Mouse (Mus musculus) neural tube, embryonic 14.5 days (tissue): ENCODE measurements around the gene Psd4. TPM values are rescaled to one million over a fixed set of nuclear protein-coding genes. Genes with fewer than 3 reads are reported as not detected.

Experiments
- ATAC-seq: fragments of 200-750 bp; cut with Nextera tagmentation; 2 replicates; pipeline ENCODE4 v1.8.0; 2017; ENCODE audit warnings: low read depth, mild to moderate bottlenecking, moderate TSS enrichment, moderate library complexity
- H3K27ac ChIP-seq: fragments of 300-500 bp; sonication (generic); 2 replicates; pipeline ENCODE4 v1.5.1; 2014; ENCODE audit warnings: low read depth, mild to moderate bottlenecking, control low read depth, low read length, moderate library complexity, mixed read lengths
- H3K27me3 ChIP-seq: fragments of 300-500 bp; sonication (generic); 2 replicates; pipeline ENCODE4 v1.6.1; 2014; ENCODE audit warnings: low read length; ENCODE audit not compliant: control insufficient read depth, insufficient read depth
- H3K36me3 ChIP-seq: fragments of 300-500 bp; sonication (generic); 2 replicates; pipeline ENCODE4 v1.6.1; 2014; ENCODE audit warnings: low read length, mixed read lengths; ENCODE audit not compliant: control insufficient read depth, insufficient read depth
- H3K4me1 ChIP-seq: fragments of 300-500 bp; sonication (generic); 2 replicates; pipeline ENCODE4 v1.6.1; 2014; ENCODE audit warnings: low read length; ENCODE audit not compliant: control insufficient read depth, insufficient read depth
- H3K4me2 ChIP-seq: fragments of 300-500 bp; sonication (generic); 2 replicates; pipeline ENCODE4 v1.6.1; 2014; ENCODE audit warnings: mild to moderate bottlenecking, low read depth, low read length, control low read depth
- H3K4me3 ChIP-seq: fragments of 300-500 bp; sonication (generic); 2 replicates; pipeline ENCODE4 v1.5.1; 2014; ENCODE audit warnings: low read depth, low read length, control low read depth, mixed read lengths
- H3K9ac ChIP-seq: fragments of 300-500 bp; sonication (generic); replicated peaks from 2 replicates; pipeline ENCODE4 v1.6.1; 2014; ENCODE audit warnings: low read depth, mild to moderate bottlenecking, control low read depth, low read length, mixed read lengths
- H3K9me3 ChIP-seq: fragments of 300-500 bp; sonication (generic); 2 replicates; pipeline ENCODE4 v1.6.1; 2016; ENCODE audit warnings: low read length; ENCODE audit not compliant: control insufficient read depth
- whole genome bisulfite sequencing: fragments of 180-500 bp; shearing (Covaris S2); extraction: QIAGEN DNeasy Blood & Tissue Kit; methylation state at CpG from one replicate; pipeline ENCODE4 v1.1.7; 2014; 5-methylcytosine and 5-hydroxymethylcytosine counted together
- polyA plus RNA-seq: library from polyadenylated mRNA; unstranded; fragments of >200 nt; fragmentation: Nextera tagmentation; extraction: Ambion mirVana; gene quantifications from 2 replicates; pipeline ENCODE4 v1.2.1, GENCODE M21; 2014

The Psd4 gene
- polyA plus RNA-seq, 1 experiment from 2014 or later: 1.4 TPM

- Histone ChIP-seq H3K4me2 (no peak overlapping the region), H3K27ac (no peak overlapping the region), H3K9me3 (no peaks in the 10 kb centered on the region), H3K4me3 (no peak overlapping the region), H3K36me3 (no peaks in the 10 kb centered on the region), H3K4me1 (no peaks in the 10 kb centered on the region), H3K27me3 (no peaks in the 10 kb centered on the region), H3K9ac (no peak overlapping the region)
- ATAC-seq: no peak
Measured at GRCm38 (mm10) chr2:24384393-24384792, 17.0 kb downstream of the Psd4 start.

- no peak overlapping the region for H3K9ac ChIP-seq
- no peaks in the 10 kb centered on the region for H3K27me3 ChIP-seq
- H3K9me3 ChIP-seq: no peaks in the 10 kb centered on the region
- WGBS: 83% methylated on average over 14 of the region's 14 CpGs
- H3K36me3 ChIP-seq: no peaks in the 10 kb centered on the region
- H3K4me3 ChIP-seq: no peak overlapping the region
- no peaks in the 10 kb centered on the region for H3K4me1 ChIP-seq
- H3K4me2 ChIP-seq: no peak overlapping the region
- ATAC-seq: no peak
- no peak overlapping the region for H3K27ac ChIP-seq
Measured at GRCm38 (mm10) chr2:24385111-24385961, 18.0 kb downstream of the Psd4 start.

DNA sequence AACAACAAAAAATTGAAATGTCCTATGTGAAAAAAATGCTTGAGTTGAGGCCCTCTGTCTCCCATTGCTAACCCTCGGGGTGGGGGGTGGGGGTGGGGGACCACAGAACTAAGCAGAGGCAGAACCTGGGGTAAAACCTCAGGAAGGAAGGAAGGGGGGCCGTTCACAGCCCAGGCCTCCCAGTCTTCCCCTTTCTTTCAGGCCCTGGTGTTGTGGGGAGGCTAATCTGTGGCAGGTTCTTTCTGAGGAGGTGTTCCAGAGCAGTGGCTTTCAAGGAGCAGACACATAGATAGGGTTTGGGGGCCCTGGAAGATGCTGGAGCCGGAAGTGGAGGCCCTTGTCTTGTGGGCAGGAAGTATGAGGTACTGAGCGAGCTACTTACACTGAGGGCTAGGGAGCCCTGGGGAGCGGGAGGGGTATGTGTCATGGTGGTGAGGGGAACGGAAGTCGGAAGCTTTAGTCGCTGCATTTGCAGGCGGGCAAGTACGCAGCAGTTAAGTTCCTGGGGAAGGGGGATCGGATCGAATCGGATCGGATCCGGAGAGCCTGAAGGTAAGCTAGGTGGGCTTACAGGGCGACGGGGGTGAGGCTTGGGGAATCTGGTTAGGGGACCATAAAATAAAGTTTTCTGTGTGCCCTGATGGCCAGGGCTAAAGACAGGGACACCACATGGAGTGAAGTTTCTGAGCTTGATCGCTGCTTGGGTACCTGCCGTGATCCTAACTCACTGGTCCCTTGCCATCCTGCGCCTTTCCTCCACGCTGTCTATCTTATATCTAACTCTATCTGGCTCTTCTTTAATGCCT, 19.0 kb downstream of the Psd4 start:
- Histone ChIP-seq H3K27ac (no peak overlapping the region), H3K4me3 (no peak overlapping the region), H3K4me1 (no peaks in the 10 kb centered on the region), H3K36me3 (no peaks in the 10 kb centered on the region), H3K27me3 (no peaks in the 10 kb centered on the region), H3K9me3 (no peaks in the 10 kb centered on the region), H3K9ac (no peak overlapping the region), H3K4me2 (no peak overlapping the region)
- WGBS: 91% methylated on average over 21 of the region's 21 CpGs
- no peak for ATAC-seq

DNA sequence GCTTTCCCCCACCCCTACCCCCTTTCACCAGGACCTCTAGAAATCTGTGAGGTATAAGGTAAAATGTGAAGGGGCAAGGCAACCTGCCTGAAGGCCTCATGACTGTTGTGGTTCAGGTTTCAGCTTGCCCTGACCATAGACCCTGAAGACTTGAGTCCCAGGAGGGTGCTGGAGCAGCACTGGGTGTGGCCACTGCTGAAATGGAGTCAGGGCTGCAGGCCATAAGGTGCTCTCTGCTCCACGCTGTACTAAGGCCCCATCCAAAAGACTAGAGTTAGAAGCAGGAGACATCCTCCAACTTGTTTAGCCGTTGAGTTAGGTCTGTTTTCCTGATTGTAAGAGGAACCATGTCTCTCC, 19.6 kb downstream of the Psd4 start:
- no peak overlapping the region for H3K4me3 ChIP-seq
- no peak overlapping the region for H3K9ac ChIP-seq
- 89% methylated on average over 2 of the region's 2 CpGs for WGBS
- H3K4me2 ChIP-seq: no peak overlapping the region
- no peaks in the 10 kb centered on the region for H3K27me3 ChIP-seq
- no peak overlapping the region for H3K27ac ChIP-seq
- H3K4me1 ChIP-seq: no peaks in the 10 kb centered on the region
- no peak for ATAC-seq
- H3K9me3 ChIP-seq: no peaks in the 10 kb centered on the region
- no peaks in the 10 kb centered on the region for H3K36me3 ChIP-seq

GRCm38 (mm10) chr2:24387361-24388283, 20.2 kb downstream of the Psd4 start:
- Histone ChIP-seq H3K4me2 (no peak overlapping the region), H3K27me3 (no peaks in the 10 kb centered on the region), H3K9me3 (no peaks in the 10 kb centered on the region)

DNA sequence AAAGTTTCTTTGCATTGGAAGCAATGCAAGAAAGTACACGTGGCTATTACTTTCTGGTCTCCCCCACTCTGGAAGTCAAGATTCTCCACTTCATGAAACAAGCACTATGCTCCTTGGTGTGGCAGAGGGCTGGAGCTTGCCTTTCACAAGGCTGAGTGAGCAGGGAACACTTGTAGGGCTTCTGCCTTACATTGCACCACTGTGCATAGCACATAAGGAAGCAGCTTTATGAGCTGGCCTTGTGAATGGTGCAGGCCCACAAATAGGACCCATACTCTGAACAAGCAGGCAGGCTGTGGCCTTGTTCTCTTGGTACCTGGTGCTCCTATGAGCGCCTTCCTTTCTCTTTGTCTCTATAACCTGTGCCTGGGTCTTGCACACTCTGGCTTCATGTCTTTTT, 25.9 kb downstream of the Psd4 start:
- WGBS: 90% methylated on average over 2 of the region's 2 CpGs
- Histone ChIP-seq H3K4me2 (no peak overlapping the region), H3K27ac (no peak overlapping the region), H3K36me3 (no peaks in the 10 kb centered on the region), H3K9ac (no peak overlapping the region), H3K4me1 (no peaks in the 10 kb centered on the region), H3K27me3 (no peaks in the 10 kb centered on the region), H3K4me3 (no peak overlapping the region), H3K9me3 (no peaks in the 10 kb centered on the region)
- no peak for ATAC-seq

More at GRCm38 (mm10) chr2:24387361-24388283, 20.2 kb downstream of the Psd4 start:
- Histone ChIP-seq H3K27ac (no peak overlapping the region), H3K4me1 (no peaks in the 10 kb centered on the region), H3K9ac (no peak overlapping the region), H3K4me3 (no peak overlapping the region), H3K36me3 (no peaks in the 10 kb centered on the region)
- ATAC-seq: no peak
- 97% methylated on average over 4 of the region's 4 CpGs for WGBS

DNA sequence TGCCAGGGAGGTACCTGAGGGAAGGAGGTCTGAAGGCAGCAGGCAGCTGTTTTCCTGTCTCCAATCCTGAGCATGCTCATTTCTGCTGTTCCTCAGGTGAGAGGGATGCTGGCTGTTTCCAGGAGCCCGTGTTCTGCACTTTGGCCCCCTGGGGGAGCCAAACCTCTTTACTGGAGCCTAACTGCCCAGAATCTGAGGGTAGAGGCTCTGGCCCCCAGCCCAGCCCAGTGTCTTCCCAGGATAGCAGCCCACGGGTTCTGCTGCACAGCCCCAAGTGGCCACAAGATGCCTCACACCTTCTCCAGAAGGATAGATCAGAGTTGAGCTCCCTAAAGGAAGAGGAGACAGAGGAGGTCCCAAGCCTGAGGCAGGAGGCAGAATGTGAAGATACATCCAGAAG, 29.7 kb downstream of the Psd4 start:
- Histone ChIP-seq H3K4me3 (no peak overlapping the region), H3K27me3 (no peaks in the 10 kb centered on the region), H3K9ac (no peak overlapping the region), H3K4me2 (no peak overlapping the region), H3K9me3 (no peaks in the 10 kb centered on the region), H3K27ac (no peak overlapping the region), H3K4me1 (no peaks in the 10 kb centered on the region), H3K36me3 (no peaks in the 10 kb centered on the region)
- no peak for ATAC-seq
- 27% methylated on average over 2 of the region's 2 CpGs for WGBS

DNA sequence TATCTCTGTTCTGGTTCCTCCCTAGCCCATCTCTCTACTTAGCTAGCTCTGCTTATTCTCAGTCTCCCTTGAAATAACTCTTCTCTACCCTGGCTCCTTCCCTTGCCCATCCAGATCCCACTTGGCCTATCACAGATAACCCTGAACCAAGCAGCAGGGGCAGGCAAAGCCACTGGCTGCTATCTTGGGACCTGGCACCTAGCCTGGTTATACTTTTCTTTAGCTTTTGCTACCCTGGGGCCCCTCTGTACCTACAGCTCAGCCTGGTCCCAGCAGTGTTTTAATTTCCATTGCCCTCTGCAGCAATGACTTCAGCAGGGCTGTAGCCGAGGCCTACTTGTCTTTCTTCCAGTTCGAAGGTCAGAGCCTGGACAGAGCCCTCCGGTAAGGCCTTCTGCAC, 33.3 kb downstream of the Psd4 start:
- no peaks in the 10 kb centered on the region for H3K4me1 ChIP-seq
- no peaks in the 10 kb centered on the region for H3K36me3 ChIP-seq
- H3K27me3 ChIP-seq: no peaks in the 10 kb centered on the region
- no peak overlapping the region for H3K9ac ChIP-seq
- 93% methylated on average over 3 of the region's 3 CpGs for WGBS
- H3K27ac ChIP-seq: no peak overlapping the region
- H3K9me3 ChIP-seq: no peaks in the 10 kb centered on the region
- H3K4me3 ChIP-seq: no peak overlapping the region
- H3K4me2 ChIP-seq: no peak overlapping the region
- ATAC-seq: no peak
